Mouse (Mus musculus): ENCODE measurements at regions not wholly inside any gene's neighbourhood (a gene's known extent, or its start where the extent isn't known, plus 50 kb on each side); places are given as distances from the start of the nearest gene placed in this dataset.

DNA sequence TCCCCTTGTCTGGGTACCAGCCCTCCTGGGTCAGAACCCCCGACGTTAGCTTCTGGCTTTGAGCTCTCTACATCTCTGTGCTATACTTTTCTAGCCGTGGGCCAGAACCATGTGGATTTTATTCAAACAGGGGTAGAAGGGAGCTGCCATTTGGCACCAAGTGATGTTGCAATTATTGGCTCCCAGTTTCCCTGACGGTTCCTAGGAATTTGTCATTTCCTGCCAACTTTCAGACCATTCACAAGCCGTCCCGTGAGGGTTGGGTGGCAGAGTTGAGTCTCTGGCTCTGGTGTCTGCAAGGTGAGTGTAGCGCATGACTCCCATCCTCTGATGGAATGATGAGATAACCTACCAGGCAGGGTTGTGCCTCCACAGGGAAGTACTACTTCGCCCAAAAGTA lies 181.2 kb upstream of the Zdhhc25 start:
- no peak for TF ChIP-seq CTCF (IDR thresholded peaks at IDR 0.05)
- ChIA-PET CTCF (no interaction called here), POLR2A (no interaction called here)
- peaks cover 10% of the 10 kb centered on the region for H3K27me3 ChIP-seq
- no peak for ATAC-seq
- in situ Hi-C loops (cut with MboI; ENCODE audit: low pct_unique_long_range_greater_than_20kb) = no loop called here
- DNase-seq (ENCODE audit: low read depth, low spot score) = no peak

GRCm38 (mm10) chr15:88428441-88428840 lies 171.7 kb upstream of the Zdhhc25 start:
- ChIA-PET POLR2A (no interaction called here), CTCF (no interaction called here)
- DNase-seq (ENCODE audit: low read depth, low spot score) = no peak

DNA sequence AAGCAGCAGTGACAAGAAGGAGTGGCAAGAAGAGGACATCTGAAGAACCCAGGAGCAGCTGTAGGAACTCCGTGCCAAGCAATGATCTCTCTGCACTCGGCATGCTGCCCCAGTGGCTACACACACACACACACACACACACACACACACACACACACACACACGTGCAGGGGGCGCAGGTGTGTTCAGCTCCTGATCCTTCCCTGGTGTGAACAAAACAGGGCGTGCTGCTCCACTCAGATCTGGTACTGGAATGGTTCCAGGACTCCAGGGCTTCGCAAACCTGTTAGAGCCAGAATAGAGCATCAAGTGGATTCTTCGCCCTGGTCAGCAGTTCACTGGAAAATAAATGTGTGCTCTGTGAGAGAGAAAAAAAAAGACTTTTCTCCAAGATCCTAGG lies 169.2 kb upstream of the Zdhhc25 start:
- in situ Hi-C loops (cut with MboI; ENCODE audit: low pct_unique_long_range_greater_than_20kb) = no loop called here
- ChIA-PET POLR2A (no interaction called here), CTCF (no interaction called here)
- H3K27me3 ChIP-seq = no peaks in the 10 kb centered on the region
- DNase-seq (ENCODE audit: low read depth, low spot score) (no peak), ATAC-seq (no peak)
- no peak for TF ChIP-seq CTCF (IDR thresholded peaks at IDR 0.05)

More at GRCm38 (mm10) chr15:88428441-88428840, 171.7 kb upstream of the Zdhhc25 start:
- in situ Hi-C loops (cut with MboI; ENCODE audit: low pct_unique_long_range_greater_than_20kb) = no loop called here
- no peak for ATAC-seq
- no peaks in the 10 kb centered on the region for H3K27me3 ChIP-seq
- TF ChIP-seq CTCF (IDR thresholded peaks at IDR 0.05) = no peak

DNA sequence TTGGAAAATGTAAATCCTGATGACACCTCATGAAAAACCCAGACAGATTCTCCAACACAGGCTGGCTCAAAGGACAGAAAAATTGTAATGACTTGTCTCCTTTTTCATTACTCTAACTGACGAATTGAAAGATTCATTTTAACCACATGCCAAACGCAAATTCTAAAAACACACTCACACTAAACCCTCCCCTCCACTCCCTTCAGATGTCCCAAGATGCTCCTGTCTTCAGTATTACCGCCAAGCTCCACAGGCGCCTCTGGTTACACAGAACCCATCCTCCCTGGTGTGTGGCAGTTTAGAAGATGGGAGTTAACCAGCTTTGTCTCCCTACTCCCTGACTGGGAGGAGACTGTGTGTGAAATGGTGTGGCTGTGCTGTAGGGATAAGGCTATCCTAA lies 151.8 kb upstream of the Zdhhc25 start:
- TF ChIP-seq CTCF (IDR thresholded peaks at IDR 0.05) = no peak
- ChIA-PET CTCF (no interaction called here), POLR2A (no interaction called here)
- DNase-seq (ENCODE audit: low read depth, low spot score) (no peak), ATAC-seq (no peak)
- H3K27me3 ChIP-seq = no peaks in the 10 kb centered on the region
- in situ Hi-C loops (cut with MboI; ENCODE audit: low pct_unique_long_range_greater_than_20kb) = no loop called here

DNA sequence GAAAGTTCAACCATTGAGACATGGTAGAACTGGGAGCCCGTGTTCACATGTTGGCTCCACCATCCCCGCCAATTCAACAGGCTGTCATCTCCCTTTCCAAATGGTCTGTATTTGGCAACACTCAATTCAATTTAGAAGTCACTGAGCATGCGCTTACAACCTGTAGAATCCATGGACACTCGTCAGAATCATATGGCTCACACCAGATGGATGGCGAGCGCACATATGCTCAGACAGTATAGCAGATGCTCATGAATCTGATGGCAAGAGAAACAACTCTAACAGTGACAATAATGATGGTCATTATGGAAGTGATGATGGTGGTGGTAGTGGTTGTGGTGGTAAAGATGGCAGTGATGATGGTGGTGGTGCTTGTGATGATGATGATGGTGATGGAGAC lies 148.9 kb upstream of the Zdhhc25 start:
- no peak for TF ChIP-seq CTCF (IDR thresholded peaks at IDR 0.05)
- ChIA-PET CTCF (no interaction called here), POLR2A (no interaction called here)
- no peak for ATAC-seq
- in situ Hi-C loops (cut with MboI; ENCODE audit: low pct_unique_long_range_greater_than_20kb) = no loop called here
- H3K27me3 ChIP-seq = no peaks in the 10 kb centered on the region
- no peak for DNase-seq (ENCODE audit: low read depth, low spot score)

DNA sequence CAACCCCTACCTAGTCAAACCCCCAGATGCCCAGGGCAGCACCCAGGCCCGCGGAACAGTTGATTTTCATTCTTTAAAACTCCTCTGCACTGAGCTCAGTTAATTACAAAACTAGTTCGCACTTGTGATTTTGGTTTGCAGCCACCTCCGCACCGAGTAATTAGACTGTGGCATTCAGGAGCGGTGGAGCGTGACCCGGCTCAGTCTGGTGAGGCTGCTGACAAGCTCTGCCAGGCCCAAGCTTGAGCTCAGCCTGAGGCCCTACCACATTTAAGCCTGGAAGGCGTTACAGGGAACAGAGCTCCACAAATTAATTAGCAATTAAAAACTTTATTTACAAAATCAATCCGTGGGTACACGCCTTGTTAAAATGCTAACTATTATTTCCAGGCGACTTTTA lies 132.0 kb upstream of the Zdhhc25 start:
- POLR2A ChIA-PET = interaction anchor here (1.0 kb wide), 1 partner anchor 9 kb away, joined by 3 read pairs; no protein-coding TSS in a partner anchor
- ATAC-seq (no peak), DNase-seq (ENCODE audit: low read depth, low spot score) (no peak)
- peaks cover 37% of the 10 kb centered on the region for H3K27me3 ChIP-seq
- in situ Hi-C loops (cut with MboI; ENCODE audit: low pct_unique_long_range_greater_than_20kb) = no loop called here
- CTCF ChIA-PET = no interaction called here
- no peak for TF ChIP-seq CTCF (IDR thresholded peaks at IDR 0.05)

DNA sequence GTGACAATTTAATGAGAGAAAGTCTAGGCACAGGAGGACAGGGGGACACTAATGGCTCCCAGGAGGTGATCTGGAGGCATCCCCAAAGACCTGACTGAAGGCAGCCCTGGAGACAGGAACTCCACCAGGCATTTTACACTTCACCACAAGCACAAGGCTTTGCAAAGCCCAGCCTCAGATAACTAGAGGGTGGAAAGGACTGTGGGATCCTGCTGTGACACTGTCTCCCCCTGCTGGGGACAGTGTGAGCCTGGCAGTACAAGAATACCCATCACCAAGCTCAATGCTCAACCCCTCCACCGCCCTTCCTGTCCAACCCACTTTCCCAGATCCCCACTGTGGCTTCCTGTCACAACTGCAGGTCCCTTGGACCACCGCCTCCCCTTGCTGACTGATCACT lies 131.3 kb upstream of the Zdhhc25 start:
- ChIA-PET POLR2A (no interaction called here), CTCF (no interaction called here)
- DNase-seq (ENCODE audit: low read depth, low spot score) = no peak
- no peak for TF ChIP-seq CTCF (IDR thresholded peaks at IDR 0.05)
- no peak for ATAC-seq
- H3K27me3 ChIP-seq = peaks cover 37% of the 10 kb centered on the region
- in situ Hi-C loops (cut with MboI; ENCODE audit: low pct_unique_long_range_greater_than_20kb) = no loop called here

DNA sequence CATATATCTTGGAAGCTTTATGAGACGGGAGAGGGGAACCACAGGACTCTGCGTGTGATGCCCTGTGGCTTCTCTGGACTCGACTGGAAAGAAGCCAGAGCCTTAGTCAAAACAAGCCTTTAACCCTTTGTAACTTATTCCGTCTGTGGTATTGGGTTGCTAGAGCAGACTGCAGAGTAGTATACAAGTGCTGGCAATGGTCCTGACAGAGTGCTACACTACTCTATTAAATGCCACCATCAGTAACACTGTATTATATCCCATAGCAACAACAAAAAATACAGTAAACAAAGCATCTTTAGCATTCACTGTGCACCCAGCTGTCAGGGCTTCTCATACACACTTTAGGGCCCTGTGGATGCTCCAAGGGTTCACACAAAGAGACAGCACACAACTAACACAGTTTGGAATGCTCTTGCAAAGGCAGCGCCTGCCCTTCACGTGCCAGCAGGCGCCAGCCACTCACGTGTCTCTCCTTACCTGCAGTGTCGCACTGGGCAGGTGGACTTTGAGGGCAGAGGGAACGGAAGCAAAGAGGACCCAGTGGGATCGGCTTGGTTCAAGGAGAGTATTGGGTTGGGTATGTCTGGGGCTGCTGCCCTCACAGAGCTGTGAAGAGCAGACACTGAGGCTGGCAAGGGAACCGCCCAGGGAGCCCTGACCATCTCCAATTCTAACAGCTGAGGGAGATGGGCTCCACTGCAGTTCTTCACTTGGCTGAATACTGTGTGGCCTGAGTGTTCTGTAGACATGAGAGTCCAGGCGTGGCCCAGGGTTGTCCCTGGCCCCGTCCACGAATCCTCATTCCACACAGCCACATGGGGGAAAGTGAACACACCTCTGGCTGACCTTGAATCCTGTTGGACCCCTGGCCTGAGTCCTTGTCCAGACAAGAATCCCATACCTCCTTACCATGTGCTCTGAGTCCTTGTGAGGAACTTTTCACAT lies 130.3 kb upstream of the Zdhhc25 start:
- ChIA-PET POLR2A (no interaction called here), CTCF (no interaction called here)
- DNase-seq (ENCODE audit: low read depth, low spot score) (no peak), ATAC-seq (no peak)
- in situ Hi-C loops (cut with MboI; ENCODE audit: low pct_unique_long_range_greater_than_20kb) = no loop called here
- H3K27me3 ChIP-seq = peaks cover 30% of the 10 kb centered on the region
- TF ChIP-seq CTCF (IDR thresholded peaks at IDR 0.05) = no peak

DNA sequence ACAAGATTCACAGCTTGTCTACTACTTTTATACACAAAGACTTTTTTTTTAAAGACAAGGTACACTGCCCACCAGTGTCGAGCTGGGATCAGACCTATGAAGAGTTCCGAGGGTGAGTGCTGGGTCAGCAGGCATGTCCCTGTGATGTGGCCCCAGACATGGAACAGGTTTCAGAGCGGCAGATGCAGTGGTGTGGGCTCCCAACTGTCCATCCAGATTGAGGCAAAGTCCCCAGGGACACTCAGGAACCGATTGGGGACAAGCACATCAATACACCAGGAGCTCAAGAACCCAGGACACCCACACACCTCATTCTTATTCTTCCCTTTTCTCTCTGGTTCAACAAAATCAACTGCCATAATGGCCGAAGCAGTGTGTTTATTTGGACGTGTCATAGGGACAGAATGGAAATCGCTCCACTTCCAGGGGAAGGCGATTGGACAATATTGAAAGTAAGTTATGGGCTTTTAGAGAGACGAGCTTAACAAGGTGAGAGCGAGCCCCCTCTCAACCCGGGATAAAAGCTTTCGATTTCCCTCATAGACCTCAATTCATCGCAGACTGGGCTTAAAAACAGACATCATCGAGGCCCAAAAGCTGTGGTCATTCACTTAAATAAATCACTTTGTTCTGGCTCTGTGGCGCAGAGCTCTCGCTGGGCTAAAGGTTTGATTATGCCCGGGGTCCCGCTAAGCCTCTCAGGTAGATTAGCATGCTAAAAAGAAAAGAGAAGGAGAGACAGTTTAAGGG lies 127.6 kb upstream of the Zdhhc25 start:
- in situ Hi-C loops (cut with MboI; ENCODE audit: low pct_unique_long_range_greater_than_20kb) = no loop called here
- ChIA-PET POLR2A (interaction anchor here (1.3 kb wide), 1 partner anchor 13 kb away, joined by 3 read pairs; no protein-coding TSS in a partner anchor), CTCF (interaction anchor here (1.1 kb wide), 1 partner anchor 16 kb away, joined by 3 read pairs; no protein-coding TSS in a partner anchor)
- peaks cover 17% of the 10 kb centered on the region for H3K27me3 ChIP-seq
- ATAC-seq (no peak), DNase-seq (ENCODE audit: low read depth, low spot score) (no peak)
- TF ChIP-seq CTCF (IDR thresholded peaks at IDR 0.05) = no peak

- ChIA-PET POLR2A (interaction anchor here (0.7 kb wide), 1 partner anchor 10 kb away, joined by 3 read pairs; no protein-coding TSS in a partner anchor), CTCF (interaction anchor here (1.1 kb wide), 1 partner anchor 17 kb away, joined by 3 read pairs; no protein-coding TSS in a partner anchor)
- in situ Hi-C loops (cut with MboI; ENCODE audit: low pct_unique_long_range_greater_than_20kb) = no loop called here
- no peak for TF ChIP-seq CTCF (IDR thresholded peaks at IDR 0.05)
- DNase-seq (ENCODE audit: low read depth, low spot score) (no peak), ATAC-seq (no peak)
- peaks cover 17% of the 10 kb centered on the region for H3K27me3 ChIP-seq
Measured at GRCm38 (mm10) chr15:88473221-88473620, 126.9 kb upstream of the Zdhhc25 start.

GRCm38 (mm10) chr15:88483471-88483870 lies 116.6 kb upstream of the Zdhhc25 start:
- in situ Hi-C loops (cut with MboI; ENCODE audit: low pct_unique_long_range_greater_than_20kb) = no loop called here
- DNase-seq (ENCODE audit: low read depth, low spot score) = no peak
- H3K27me3 ChIP-seq = no peaks in the 10 kb centered on the region
- TF ChIP-seq CTCF (IDR thresholded peaks at IDR 0.05) = no peak
- ChIA-PET CTCF (no interaction called here), POLR2A (interaction anchor here (0.6 kb wide), 1 partner anchor 10 kb away, joined by 3 read pairs; no protein-coding TSS in a partner anchor)
- ATAC-seq = no peak

Data from Patski (cell line).